Mouse (Mus musculus) brain, embryonic 14.5 days (tissue): Measurements from ENCODE around the gene Apobr.

Source experiments
- CTCF ChIP-seq: fragments of 200-500 bp; IDR thresholded peaks from 2 replicates; pipeline ENCODE4 v1.5.1; 2012; ENCODE audit warnings: inconsistent platforms, mild to moderate bottlenecking, moderate library complexity, borderline replicate concordance; ENCODE audit not compliant: insufficient read depth, insufficient read length; ENCODE audit errors: extremely low read depth
- POLR2A ChIP-seq: fragments of 200-500 bp; IDR thresholded peaks from 2 replicates; pipeline ENCODE4 v1.6.1; 2012; ENCODE audit warnings: mild to moderate bottlenecking, inconsistent platforms, borderline replicate concordance; ENCODE audit not compliant: poor library complexity, insufficient read depth, insufficient read length, severe bottlenecking; ENCODE audit errors: extremely low read depth

- peak; percentile 63; the same call in 1 of the 2 replicates for TF ChIP-seq CTCF
- no peak for TF ChIP-seq POLR2A
Measured at GRCm38 (mm10) chr7:126636733-126637520, 52.2 kb downstream of the Apobr start.
